Mouse (Mus musculus): ENCODE results near the gene Scn1a. TPM values are rescaled to one million over a fixed set of nuclear protein-coding genes. Genes with fewer than 3 reads are reported as not detected.

Scn1a gene
- polyA plus RNA-seq (2011; ENCODE audit: insufficient read depth, insufficient read length, low replicate concordance, missing spikeins): 1.7 TPM in 1 of 2 replicates, not detected in the other

- Histone ChIP-seq H3K4me1 (ENCODE audit: control insufficient read depth, insufficient read depth, low read length) (no peaks in the 10 kb centered on the region), H3K4me3 (replicated peaks; ENCODE audit: control insufficient read depth, low read depth, low read length) (no peak within 1 kb of the TSS), H3K27ac (ENCODE audit: control insufficient read depth, insufficient read depth, low read depth, low read length, poor library complexity) (no peak within 1 kb of the TSS)
- WGBS: 16% methylated on average over 7 of the region's 7 CpGs
- no peak for TF ChIP-seq POLR2A (IDR thresholded peaks at IDR 0.05; ENCODE audit: borderline replicate concordance, control insufficient read depth, low read depth, low read length)
- TF ChIP-seq CTCF (IDR thresholded peaks at IDR 0.05; ENCODE audit: control insufficient read depth, insufficient read depth, low read length): no peak
These were observed at the start of gene Scn1a for GRCm38 (mm10) chr2:66440711-66441110. Gene Scn1a (minus strand): TSS chr2:66440840.

GRCm38 (mm10) chr2:66478395-66478794, 37.8 kb upstream of the Scn1a start:
- 69% methylated on average over 2 of the region's 2 CpGs for WGBS
- Histone ChIP-seq H3K4me1 (ENCODE audit: control insufficient read depth, insufficient read depth, low read length) (no peaks in the 10 kb centered on the region), H3K27ac (ENCODE audit: control insufficient read depth, insufficient read depth, low read depth, low read length, poor library complexity) (no peak overlapping the region), H3K4me3 (replicated peaks; ENCODE audit: control insufficient read depth, low read depth, low read length) (no peak overlapping the region)
- TF ChIP-seq POLR2A (IDR thresholded peaks at IDR 0.05; ENCODE audit: borderline replicate concordance, control insufficient read depth, low read depth, low read length): no peak
- TF ChIP-seq CTCF (IDR thresholded peaks at IDR 0.05; ENCODE audit: control insufficient read depth, insufficient read depth, low read length): no peak

GRCm38 (mm10) chr2:66473181-66473822, 32.7 kb upstream of the Scn1a start:
- no peak for TF ChIP-seq CTCF (IDR thresholded peaks at IDR 0.05; ENCODE audit: control insufficient read depth, insufficient read depth, low read length)
- TF ChIP-seq POLR2A (IDR thresholded peaks at IDR 0.05; ENCODE audit: borderline replicate concordance, control insufficient read depth, low read depth, low read length): no peak
- no peak overlapping the region for H3K4me3 ChIP-seq (replicated peaks; ENCODE audit: control insufficient read depth, low read depth, low read length)
- no peaks in the 10 kb centered on the region for H3K4me1 ChIP-seq (ENCODE audit: control insufficient read depth, insufficient read depth, low read length)
- 47% methylated on average over 3 of the region's 3 CpGs for WGBS
- H3K27ac ChIP-seq (ENCODE audit: control insufficient read depth, insufficient read depth, low read depth, low read length, poor library complexity): no peak overlapping the region

GRCm38 (mm10) chr2:66465484-66465883, 24.8 kb upstream of the Scn1a start:
- Histone ChIP-seq H3K27ac (ENCODE audit: control insufficient read depth, insufficient read depth, low read depth, low read length, poor library complexity) (no peak overlapping the region), H3K4me1 (ENCODE audit: control insufficient read depth, insufficient read depth, low read length) (no peaks in the 10 kb centered on the region), H3K4me3 (replicated peaks; ENCODE audit: control insufficient read depth, low read depth, low read length) (no peak overlapping the region)
- TF ChIP-seq POLR2A (IDR thresholded peaks at IDR 0.05; ENCODE audit: borderline replicate concordance, control insufficient read depth, low read depth, low read length) (no peak), CTCF (IDR thresholded peaks at IDR 0.05; ENCODE audit: control insufficient read depth, insufficient read depth, low read length) (no peak)
- WGBS: 80% methylated on average over 3 of the region's 3 CpGs

- no peak overlapping the region for H3K27ac ChIP-seq (ENCODE audit: control insufficient read depth, insufficient read depth, low read depth, low read length, poor library complexity)
- TF ChIP-seq CTCF (IDR thresholded peaks at IDR 0.05; ENCODE audit: control insufficient read depth, insufficient read depth, low read length): no peak
- TF ChIP-seq POLR2A (IDR thresholded peaks at IDR 0.05; ENCODE audit: borderline replicate concordance, control insufficient read depth, low read depth, low read length): no peak
- H3K4me1 ChIP-seq (ENCODE audit: control insufficient read depth, insufficient read depth, low read length): no peaks in the 10 kb centered on the region
- no peak overlapping the region for H3K4me3 ChIP-seq (replicated peaks; ENCODE audit: control insufficient read depth, low read depth, low read length)
- 78% methylated on average over 2 of the region's 2 CpGs for WGBS
These were observed 24.3 kb upstream of the Scn1a start for GRCm38 (mm10) chr2:66464874-66465458.

- WGBS: 73% methylated on average over 6 of the region's 6 CpGs
- no peak for TF ChIP-seq CTCF (IDR thresholded peaks at IDR 0.05; ENCODE audit: control insufficient read depth, insufficient read depth, low read length)
- TF ChIP-seq POLR2A (IDR thresholded peaks at IDR 0.05; ENCODE audit: borderline replicate concordance, control insufficient read depth, low read depth, low read length): no peak
- no peak overlapping the region for H3K4me3 ChIP-seq (replicated peaks; ENCODE audit: control insufficient read depth, low read depth, low read length)
- H3K4me1 ChIP-seq (ENCODE audit: control insufficient read depth, insufficient read depth, low read length): no peaks in the 10 kb centered on the region
- no peak overlapping the region for H3K27ac ChIP-seq (ENCODE audit: control insufficient read depth, insufficient read depth, low read depth, low read length, poor library complexity)
These were observed 23.3 kb upstream of the Scn1a start for GRCm38 (mm10) chr2:66463916-66464315.

- TF ChIP-seq CTCF (IDR thresholded peaks at IDR 0.05; ENCODE audit: control insufficient read depth, insufficient read depth, low read length) (no peak), POLR2A (IDR thresholded peaks at IDR 0.05; ENCODE audit: borderline replicate concordance, control insufficient read depth, low read depth, low read length) (no peak)
- no peaks in the 10 kb centered on the region for H3K4me1 ChIP-seq (ENCODE audit: control insufficient read depth, insufficient read depth, low read length)
- no peak overlapping the region for H3K27ac ChIP-seq (ENCODE audit: control insufficient read depth, insufficient read depth, low read depth, low read length, poor library complexity)
- H3K4me3 ChIP-seq (replicated peaks; ENCODE audit: control insufficient read depth, low read depth, low read length): no peak overlapping the region
- WGBS: 76% methylated on average over 1 of the region's 1 CpGs
These were observed 21.8 kb upstream of the Scn1a start for GRCm38 (mm10) chr2:66462458-66462857.

- no peaks in the 10 kb centered on the region for H3K4me1 ChIP-seq (ENCODE audit: control insufficient read depth, insufficient read depth, low read length)
- TF ChIP-seq CTCF (IDR thresholded peaks at IDR 0.05; ENCODE audit: control insufficient read depth, insufficient read depth, low read length): no peak
- no peak for TF ChIP-seq POLR2A (IDR thresholded peaks at IDR 0.05; ENCODE audit: borderline replicate concordance, control insufficient read depth, low read depth, low read length)
- H3K27ac ChIP-seq (ENCODE audit: control insufficient read depth, insufficient read depth, low read depth, low read length, poor library complexity): no peak overlapping the region
- H3K4me3 ChIP-seq (replicated peaks; ENCODE audit: control insufficient read depth, low read depth, low read length): no peak overlapping the region
- 16% methylated on average over 21 of the region's 21 CpGs for WGBS
These were observed 722 bp downstream of the Scn1a start for GRCm38 (mm10) chr2:66439764-66440471.
